Mouse (Mus musculus): ENCODE results near the gene Vmn1r52. TPM values are rescaled to one million over a fixed set of nuclear protein-coding genes. Genes with fewer than 3 reads are reported as not detected.

Vmn1r52 gene
- not detected for polyA plus RNA-seq (2017; shearing (Covaris generic))

GRCm38 (mm10) chr6:90174508-90174907 lies at the start of gene Vmn1r52:
Gene Vmn1r52 (plus strand): TSS chr6:90174808.

DNA sequence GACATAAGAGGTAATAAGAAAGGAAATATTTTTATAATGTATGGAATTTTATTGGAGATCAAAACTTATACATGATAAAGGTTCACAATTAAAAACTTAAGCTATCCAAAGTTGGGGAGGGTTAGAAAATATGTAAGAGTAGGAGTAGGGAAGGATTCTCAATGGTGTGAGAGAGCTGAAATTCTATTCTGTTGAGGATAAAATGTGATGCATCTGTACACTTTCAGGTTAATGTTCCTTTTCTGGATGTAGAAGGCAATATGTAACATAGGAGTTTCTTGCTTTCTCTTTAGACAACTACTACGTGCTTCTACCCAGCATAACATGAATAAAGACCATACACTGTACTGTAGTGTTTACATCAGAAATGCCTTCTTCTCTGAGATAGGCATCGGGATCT lies 27.9 kb downstream of the Vmn1r52 start, which contains the start of gene V1ra8:
Gene V1ra8 (plus strand): TSS at position 301 of the 400 bp plus-strand sequence.

GRCm38 (mm10) chr6:90224338-90224737 lies 49.7 kb downstream of the Vmn1r52 start, which contains the start of gene Vmn1r53:
Gene Vmn1r53 (minus strand): TSS chr6:90224438.

Other genes with a start within 250 kb of the Vmn1r52 start
- not detected for gene Vmn1r45, start 234.2 kb upstream of the Vmn1r52 start, polyA plus RNA-seq (2017; shearing (Covaris generic))
- gene Vmn1r46, start 205.5 kb upstream of the Vmn1r52 start, polyA plus RNA-seq (2017; shearing (Covaris generic)), result not detected
- gene Vmn1r47, start 158.7 kb upstream of the Vmn1r52 start, polyA plus RNA-seq (2017; shearing (Covaris generic)), result not detected
- not detected for gene Vmn1r48, start 138.0 kb upstream of the Vmn1r52 start, polyA plus RNA-seq (2017; shearing (Covaris generic))
- not detected for gene Vmn1r49, start 96.3 kb upstream of the Vmn1r52 start, polyA plus RNA-seq (2017; shearing (Covaris generic))
- not detected for gene Vmn1r50, start 73.4 kb upstream of the Vmn1r52 start, polyA plus RNA-seq (2017; shearing (Covaris generic))
- gene Vmn1r51, start 52.2 kb upstream of the Vmn1r52 start, polyA plus RNA-seq (2017; shearing (Covaris generic)), result not detected
- gene V1ra8, start 28.0 kb downstream of the Vmn1r52 start, polyA plus RNA-seq (2017; shearing (Covaris generic)), result not detected
- gene Vmn1r53, start 49.6 kb downstream of the Vmn1r52 start, polyA plus RNA-seq (2017; shearing (Covaris generic)), result not detected
- gene Vmn1r54, start 71.5 kb downstream of the Vmn1r52 start, polyA plus RNA-seq (2017; shearing (Covaris generic)), result not detected
- gene BC048671, start 126.4 kb downstream of the Vmn1r52 start, polyA plus RNA-seq (2017; shearing (Covaris generic)), result not detected
- gene Chst13, start 150.4 kb downstream of the Vmn1r52 start, polyA plus RNA-seq (2017; shearing (Covaris generic)), result not detected
- gene Uroc1, start 158.5 kb downstream of the Vmn1r52 start, polyA plus RNA-seq (2017; shearing (Covaris generic)), result not detected
- gene Zxdc, start 194.7 kb downstream of the Vmn1r52 start, polyA plus RNA-seq (2017; shearing (Covaris generic)), result 2.5 TPM

Measured in activated CD4-positive, CD25-positive, alpha-beta regulatory T cell, adult 9 weeks (primary cell).